ENCODE assay signal across 21 mouse cellular contexts in the genomic region with DNA sequence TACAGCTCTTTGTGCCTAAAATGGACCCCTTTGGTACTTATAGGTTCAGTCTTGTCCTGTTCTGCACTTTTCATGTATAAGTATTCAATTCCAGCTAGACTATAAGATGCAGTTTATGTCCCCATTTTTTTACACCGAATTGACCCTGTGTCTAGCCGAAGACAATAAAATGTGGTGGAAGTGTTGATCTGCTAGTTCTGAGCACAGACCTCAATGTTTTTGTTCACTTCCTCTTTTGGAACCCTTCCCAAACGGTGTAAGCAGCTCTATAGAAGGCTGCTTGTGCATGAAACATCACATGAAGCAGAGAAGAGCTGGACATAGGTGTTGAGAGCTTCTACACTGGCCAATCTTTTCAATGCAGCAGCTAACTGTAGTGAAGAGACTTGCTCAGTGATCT.
"Had no signal": no experiment of that assay in that cellular context is flagged by ENCODE, and none has a peak within 500 bp of the region (broad histone marks: within the 10 kb centered on the region; RNA-seq: fewer than 3 reads in every experiment).

No protein-coding gene starts in this region.

- H3K9me3 ChIP-seq: limb, embryonic 10.5 days; limb, embryonic 13.5 days; liver, embryonic 12.5 days; liver, embryonic 15.5 days; lung, embryonic 15.5 days; megakaryocyte, embryonic 14.5 days; midbrain, embryonic 10.5 days; midbrain, embryonic 13.5 days; neural tube, embryonic 13.5 days had no signal

- H3K27me3 ChIP-seq: limb, embryonic 13.5 days; liver, embryonic 12.5 days; liver, embryonic 15.5 days; lung, embryonic 15.5 days; midbrain, embryonic 13.5 days; neural tube, embryonic 13.5 days had no signal

- H3K9ac ChIP-seq: limb, embryonic 13.5 days; liver, embryonic 12.5 days; liver, embryonic 15.5 days; lung, embryonic 15.5 days; midbrain, embryonic 13.5 days; neural tube, embryonic 13.5 days had no signal

- H3K27ac ChIP-seq: layer of hippocampus, adult 2 months; limb, embryonic 10.5 days; limb, embryonic 13.5 days; liver, embryonic 12.5 days; liver, embryonic 15.5 days; lung, embryonic 15.5 days; midbrain, embryonic 10.5 days; midbrain, embryonic 13.5 days; neural tube, embryonic 13.5 days had no signal

- ATAC-seq: liver, embryonic 12.5 days; midbrain, embryonic 13.5 days; midbrain, embryonic 16.5 days had no signal

- H3K36me3 ChIP-seq: limb, embryonic 10.5 days; limb, embryonic 13.5 days; liver, embryonic 12.5 days; liver, embryonic 15.5 days; lung, embryonic 15.5 days; midbrain, embryonic 10.5 days; midbrain, embryonic 13.5 days; neural tube, embryonic 13.5 days had no signal

- H3K4me1 ChIP-seq: limb, embryonic 13.5 days; liver, embryonic 12.5 days; liver, embryonic 15.5 days; lung, embryonic 15.5 days had no signal

- DNase-seq: kidney, adult 9 months; kidney, postnatal 14 days; layer of hippocampus, adult 9-11 months; liver; lung, adult 18-20 months; lung, postnatal 14 days; lung, postnatal 4 days; thymus, adult 18-20 months; thymus, postnatal 4 days had no signal

- H3K4me3 ChIP-seq: layer of hippocampus, adult 2 months; limb, embryonic 10.5 days; limb, embryonic 13.5 days; liver, embryonic 12.5 days; liver, embryonic 15.5 days; lung, embryonic 15.5 days; megakaryocyte, embryonic 14.5 days; midbrain, embryonic 10.5 days; midbrain, embryonic 13.5 days; myocyte; neural tube, embryonic 13.5 days had no signal
